Comparison of ENCODE assay signal across 13 mouse cellular contexts in genomic region chr12:100903761-100904160, GRCm38 (mm10). TPM values are rescaled to one million over a fixed set of nuclear protein-coding genes. Genes with fewer than 3 reads are reported as not detected.
DNase-seq lines count a peak whose midpoint lies in the region; ATAC-seq and TF ChIP-seq lines count a peak whose summit lies in the region.
"Had no signal": no experiment of that assay in that cellular context is flagged by ENCODE, and none has a peak within 500 bp of the region (broad histone marks: within the 10 kb centered on the region; RNA-seq: fewer than 3 reads in every experiment).

No protein-coding gene starts in this region.

- H3K27ac ChIP-seq in hindbrain, embryonic 13.5 days, result no peak overlapping the region
- H3K27ac ChIP-seq: embryonic facial prominence, embryonic 12.5 days; heart, embryonic 15.5 days; layer of hippocampus, adult 2 months; liver, embryonic 12.5 days had no signal

- peak; percentile 46 for ATAC-seq in megakaryocyte, adult 5-6 weeks (ENCODE audit: poor library complexity, severe bottlenecking)
- ATAC-seq in hindbrain, embryonic 13.5 days (ENCODE audit: low FRiP score), result no peak
- ATAC-seq: liver, embryonic 12.5 days had no signal

- peaks cover 59% of the 10 kb centered on the region for H3K27me3 ChIP-seq in hindbrain, embryonic 13.5 days

- no peak overlapping the region for H3K4me3 ChIP-seq in lung, adult 2 months (replicated peaks; ENCODE audit: extremely low read depth, low read depth, low read length)
- no peak overlapping the region for H3K4me3 ChIP-seq in hindbrain, embryonic 13.5 days
- H3K4me3 ChIP-seq: embryonic facial prominence, embryonic 12.5 days; heart, embryonic 15.5 days; layer of hippocampus, adult 2 months; liver, embryonic 12.5 days had no signal

- no peak for TF ChIP-seq POLR2A in lung, adult 2 months (IDR thresholded peaks at IDR 0.05; ENCODE audit: borderline replicate concordance, extremely low read depth, low read depth, low read length)

- TF ChIP-seq CTCF in lung, adult 2 months (IDR thresholded peaks at IDR 0.05; ENCODE audit: insufficient read depth, low read length), result no peak

- no peak overlapping the region for H3K4me2 ChIP-seq in hindbrain, embryonic 13.5 days
- H3K4me2 ChIP-seq: embryonic facial prominence, embryonic 12.5 days; heart, embryonic 15.5 days; liver, embryonic 12.5 days had no signal

- peaks cover 2% of the 10 kb centered on the region; the same call in 1 of the 2 replicates for H3K4me1 ChIP-seq in lung, adult 2 months (ENCODE audit: control insufficient read depth, insufficient read depth, low read length)
- H3K4me1 ChIP-seq in hindbrain, embryonic 13.5 days (replicated peaks), result peaks cover 24% of the 10 kb centered on the region

- no peak overlapping the region for H3K9ac ChIP-seq in hindbrain, embryonic 13.5 days
- H3K9ac ChIP-seq: embryonic facial prominence, embryonic 12.5 days; heart, embryonic 15.5 days; liver, embryonic 12.5 days had no signal

- DNase-seq in lung, postnatal 25 days (ENCODE audit: low spot score), result peak; percentile 33
- no peak for DNase-seq in lung, adult 2 months
- DNase-seq in ZHBTc4 (ENCODE audit: low read depth, low spot score), result peak; percentile 38
- DNase-seq in thymus, postnatal 25 days, result peak; percentile 68
- no peak for DNase-seq in layer of hippocampus, adult 18-20 months (ENCODE audit: low spot score in 2 of 2)
- no peak for DNase-seq in retina, postnatal 1 day
- DNase-seq: right cerebral cortex, postnatal 4 days had no signal

- H3K9me3 ChIP-seq in hindbrain, embryonic 13.5 days, result no peaks in the 10 kb centered on the region
- H3K9me3 ChIP-seq: embryonic facial prominence, embryonic 12.5 days; heart, embryonic 15.5 days; liver, embryonic 12.5 days had no signal

- H3K36me3 ChIP-seq in hindbrain, embryonic 13.5 days, result no peaks in the 10 kb centered on the region
- H3K36me3 ChIP-seq: embryonic facial prominence, embryonic 12.5 days; heart, embryonic 15.5 days; liver, embryonic 12.5 days had no signal

- WGBS in lung, adult 2 months, result 64% methylated on average over 9 of the region's 9 CpGs
- WGBS in hindbrain, embryonic 13.5 days, result 92% methylated on average over 9 of the region's 9 CpGs

RNA-seq across cellular contexts. Expression of gene Gpr68, which starts 4.2 kb away (rescaled TPM):
- 3.2 and 4.2 TPM in 2 replicates for polyA plus RNA-seq in lung, adult 2 months (2012; rRNA removed)
- total RNA-seq in megakaryocyte, adult 5-6 weeks (2015), result 0.11 and 1.1 TPM in 2 replicates
- 0.49 and 0.77 TPM in 2 replicates for total RNA-seq in megakaryocyte, adult 5-6 weeks (2017)
- 10 to 100 TPM; 18.7 to 21.5 TPM for total RNA-seq in layer of hippocampus, adult 18-20 months (2021)
- polyA plus RNA-seq in hindbrain, embryonic 13.5 days (2015; fragmentation: Nextera tagmentation; extraction: Ambion mirVana), result 1.6 and 1.7 TPM in 2 replicates

Comparison
In these comparisons a context has a peak if more than half of its experiments do, and no peak if none do; other contexts are left out.
1. DNase-seq: peak in lung, postnatal 25 days (single experiment), ZHBTc4 (single experiment) and thymus, postnatal 25 days (single experiment); none in lung, adult 2 months (single experiment), layer of hippocampus, adult 18-20 months (0 of 2) and retina, postnatal 1 day (single experiment).
2. RNA of gene Gpr68, which starts 4.2 kb away (total RNA-seq): 18.7 to 21.5 TPM in layer of hippocampus, adult 18-20 months; 0.11 to 1.1 TPM in megakaryocyte, adult 5-6 weeks; every median in the first group is over 4 times any median in the second.